Mouse (Mus musculus) heart, adult 2 months (tissue): ENCODE measurements at regions not wholly inside any gene's neighbourhood (a gene's known extent, or its start where the extent isn't known, plus 50 kb on each side); places are given as distances from the start of the nearest gene placed in this dataset.

Source experiments
- CTCF ChIP-seq: fragments of 200-600 bp; IDR thresholded peaks from 2 replicates; pipeline ENCODE4 v1.8.1; 2022; ENCODE audit warnings: antibody characterized with exemption, mild to moderate bottlenecking, moderate library complexity
- POLR2A ChIP-seq: fragments of 200-500 bp; IDR thresholded peaks from 2 replicates; pipeline ENCODE4 v1.6.1; 2011; ENCODE audit warnings: mild to moderate bottlenecking, low read depth, low read length, control low read depth; ENCODE audit not compliant: insufficient read depth

GRCm38 (mm10) chr7:64010640-64011039 lies 71.9 kb upstream of the Klf13 start:
- no peak for TF ChIP-seq POLR2A
- no peak for TF ChIP-seq CTCF
